ENCODE assay signal across 20 mouse cellular contexts in the genomic region with DNA sequence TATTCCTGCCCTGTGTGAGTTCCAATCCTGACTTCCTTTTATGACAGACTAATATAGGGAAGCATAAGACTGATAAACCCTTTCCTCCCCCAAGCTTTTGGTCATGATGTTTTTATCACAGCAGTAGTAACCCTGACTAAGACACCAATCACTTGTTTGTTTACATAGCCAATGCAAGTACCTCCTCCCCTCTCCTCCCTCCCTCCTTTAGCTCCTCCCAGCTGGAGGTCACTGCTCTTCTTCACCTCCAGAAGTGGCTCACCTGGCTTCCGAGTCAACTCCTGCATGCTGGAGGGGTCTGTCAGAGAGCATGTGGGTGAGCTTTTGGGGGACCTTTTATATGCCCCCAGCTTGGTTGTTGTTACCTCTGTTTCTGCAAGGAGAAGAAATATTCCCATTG.
"Had no signal": no experiment of that assay in that cellular context is flagged by ENCODE, and none has a peak within 500 bp of the region (broad histone marks: within the 10 kb centered on the region; RNA-seq: fewer than 3 reads in every experiment).

No protein-coding gene starts in this region.

- H3K9ac ChIP-seq: intestine, embryonic 15.5 days; limb, embryonic 13.5 days; lung, embryonic 14.5 days; neural tube, embryonic 12.5 days; neural tube, embryonic 15.5 days; stomach, embryonic 15.5 days had no signal

- H3K9me3 ChIP-seq: intestine, embryonic 15.5 days; limb, embryonic 10.5 days; limb, embryonic 13.5 days; neural tube, embryonic 12.5 days; neural tube, embryonic 15.5 days; stomach, embryonic 15.5 days had no signal

- H3K27ac ChIP-seq: intestine, embryonic 15.5 days; layer of hippocampus, adult 2 months; limb, embryonic 13.5 days; macrophage; neural tube, embryonic 12.5 days; neural tube, embryonic 15.5 days; stomach, embryonic 15.5 days had no signal

- H3K4me3 ChIP-seq: intestine, embryonic 15.5 days; layer of hippocampus, adult 2 months; limb, embryonic 10.5 days; limb, embryonic 13.5 days; neural tube, embryonic 12.5 days; neural tube, embryonic 15.5 days; stomach, embryonic 15.5 days had no signal

- DNase-seq: kidney, adult 11 months; kidney, adult 9 months; kidney, postnatal 25 days; layer of hippocampus, adult 9-11 months; lung, embryonic 14.5 days; midbrain, embryonic 14.5 days; right cerebral cortex, adult 18-20 months; right cerebral cortex, postnatal 14 days; spleen, adult 18-20 months; thymus, postnatal 25 days had no signal

- H3K36me3 ChIP-seq: intestine, embryonic 15.5 days; limb, embryonic 10.5 days; limb, embryonic 13.5 days; neural tube, embryonic 12.5 days; neural tube, embryonic 15.5 days; stomach, embryonic 15.5 days had no signal

- ATAC-seq: intestine, embryonic 15.5 days; lung, postnatal 0 days had no signal

- H3K4me2 ChIP-seq: intestine, embryonic 15.5 days; limb, embryonic 13.5 days; lung, embryonic 14.5 days; midbrain, embryonic 11.5 days; neural tube, embryonic 12.5 days; neural tube, embryonic 15.5 days; stomach, embryonic 15.5 days had no signal

- H3K27me3 ChIP-seq: intestine, embryonic 15.5 days; limb, embryonic 13.5 days; neural tube, embryonic 12.5 days; neural tube, embryonic 15.5 days; stomach, embryonic 15.5 days had no signal
